Mouse (Mus musculus) lung, postnatal 25 days (tissue): ENCODE measurements around the gene Galnt17.

Experiments
- DNase-seq: peaks from one replicate; pipeline ENCODE4 v3.0.0; 2022; ENCODE audit warnings: low spot score

Gene Galnt17

GRCm38 (mm10) chr5:131241689-131242088 lies 66.6 kb downstream of the Galnt17 start:
- no peak for DNase-seq

GRCm38 (mm10) chr5:131239813-131240212 lies 68.5 kb downstream of the Galnt17 start:
- DNase-seq, result no peak

- DNase-seq, result no peak
These were observed 71.4 kb downstream of the Galnt17 start for GRCm38 (mm10) chr5:131236906-131237305.

- no peak for DNase-seq
These were observed 74.5 kb downstream of the Galnt17 start for GRCm38 (mm10) chr5:131233828-131234227.

GRCm38 (mm10) chr5:131231060-131231459 lies 77.2 kb downstream of the Galnt17 start:
- DNase-seq, result no peak

- no peak for DNase-seq
These were observed 78.6 kb downstream of the Galnt17 start for GRCm38 (mm10) chr5:131229744-131230143.

- no peak for DNase-seq
These were observed 84.9 kb downstream of the Galnt17 start for GRCm38 (mm10) chr5:131223416-131223815.

GRCm38 (mm10) chr5:131222498-131223244 lies 85.6 kb downstream of the Galnt17 start:
- DNase-seq, result no peak

- DNase-seq, result no peak
These were observed 90.1 kb downstream of the Galnt17 start for GRCm38 (mm10) chr5:131218221-131218620.

GRCm38 (mm10) chr5:131211618-131212017 lies 96.7 kb downstream of the Galnt17 start:
- no peak for DNase-seq

- no peak for DNase-seq
These were observed 107.2 kb downstream of the Galnt17 start for GRCm38 (mm10) chr5:131201146-131201545.

- DNase-seq, result no peak
These were observed 116.0 kb downstream of the Galnt17 start for GRCm38 (mm10) chr5:131192311-131192710.

- no peak for DNase-seq
These were observed 123.7 kb downstream of the Galnt17 start for GRCm38 (mm10) chr5:131184566-131184965.

GRCm38 (mm10) chr5:131181231-131181630 lies 127.1 kb downstream of the Galnt17 start:
- DNase-seq, result no peak

- DNase-seq, result no peak
These were observed 127.5 kb downstream of the Galnt17 start for GRCm38 (mm10) chr5:131180756-131181155.

- no peak for DNase-seq
These were observed 130.4 kb downstream of the Galnt17 start for GRCm38 (mm10) chr5:131177851-131178250.

- DNase-seq, result no peak
These were observed 131.1 kb downstream of the Galnt17 start for GRCm38 (mm10) chr5:131177168-131177567.

GRCm38 (mm10) chr5:131169186-131169585 lies 139.1 kb downstream of the Galnt17 start:
- no peak for DNase-seq

GRCm38 (mm10) chr5:131167366-131167765 lies 140.9 kb downstream of the Galnt17 start:
- no peak for DNase-seq

- DNase-seq, result no peak
These were observed 142.6 kb downstream of the Galnt17 start for GRCm38 (mm10) chr5:131165681-131166080.

- DNase-seq, result no peak
These were observed 150.4 kb downstream of the Galnt17 start for GRCm38 (mm10) chr5:131157866-131158265.

- DNase-seq, result no peak
These were observed 152.0 kb downstream of the Galnt17 start for GRCm38 (mm10) chr5:131156323-131156722.

GRCm38 (mm10) chr5:131142606-131143005 lies 165.7 kb downstream of the Galnt17 start:
- no peak for DNase-seq

GRCm38 (mm10) chr5:131134809-131135208 lies 173.5 kb downstream of the Galnt17 start:
- DNase-seq, result no peak
